Mouse (Mus musculus): ENCODE measurements around the gene Mmd2. TPM values are rescaled to one million over a fixed set of nuclear protein-coding genes. Genes with fewer than 3 reads are reported as not detected.

Gene Mmd2
- polyA plus RNA-seq, 2 experiments from 2014 or later, result not detected

DNA sequence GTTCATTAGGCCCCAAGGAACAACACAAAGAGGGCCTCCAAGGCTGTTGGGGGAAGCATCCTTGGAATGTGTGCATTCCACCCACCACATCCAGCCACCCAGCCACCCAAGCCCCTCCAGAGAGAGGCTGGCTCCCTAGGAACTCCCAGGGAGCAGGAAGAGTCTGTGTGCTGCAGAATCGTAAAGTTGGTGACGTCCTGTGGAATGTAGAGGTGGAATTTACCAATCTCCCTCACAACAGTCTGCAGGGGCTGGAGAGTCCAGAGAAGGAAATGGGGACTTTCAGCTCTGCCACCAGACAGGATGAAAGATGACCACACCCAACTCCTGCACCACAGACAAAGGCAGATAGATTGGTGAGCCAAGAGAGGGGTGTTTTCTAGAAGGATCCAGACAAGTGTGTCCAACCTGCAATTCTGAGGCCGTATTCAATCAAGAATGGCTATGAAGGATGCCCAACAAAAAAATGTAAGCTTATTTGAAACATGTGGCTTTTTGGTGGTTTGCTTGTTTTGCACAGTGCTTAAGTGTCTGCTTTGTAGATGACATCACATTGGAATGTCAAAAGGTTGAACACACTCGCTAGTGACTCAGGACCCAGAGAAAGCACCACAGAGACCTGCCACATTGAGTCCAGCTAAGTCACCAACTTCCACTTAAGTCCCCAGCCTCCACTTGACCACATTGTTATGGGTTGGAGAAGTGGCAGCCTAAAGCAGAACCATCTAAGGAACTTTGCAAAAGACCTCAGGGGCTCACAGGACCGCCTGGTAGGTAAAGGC, 63.4 kb downstream of the Mmd2 start:
- no peak for ATAC-seq

DNA sequence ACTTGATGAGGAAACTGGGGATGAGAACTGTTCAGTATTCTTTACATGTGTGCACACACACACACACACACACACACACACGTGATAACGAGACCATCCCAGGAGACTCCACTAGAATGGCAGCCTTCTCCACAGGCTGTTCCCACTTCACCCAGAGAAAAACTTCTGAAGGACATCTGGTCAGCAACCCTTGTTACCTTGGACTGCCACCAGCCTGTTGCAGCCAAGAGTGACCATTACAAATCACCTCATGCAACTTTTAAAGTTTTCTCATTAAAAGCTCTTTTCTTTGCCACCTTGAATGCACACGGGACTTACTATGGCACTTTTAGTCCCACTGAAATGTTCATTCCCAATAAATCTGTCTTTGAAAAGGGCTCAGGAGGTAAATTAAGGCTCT, 71.3 kb downstream of the Mmd2 start:
- ATAC-seq, result no peak

DNA sequence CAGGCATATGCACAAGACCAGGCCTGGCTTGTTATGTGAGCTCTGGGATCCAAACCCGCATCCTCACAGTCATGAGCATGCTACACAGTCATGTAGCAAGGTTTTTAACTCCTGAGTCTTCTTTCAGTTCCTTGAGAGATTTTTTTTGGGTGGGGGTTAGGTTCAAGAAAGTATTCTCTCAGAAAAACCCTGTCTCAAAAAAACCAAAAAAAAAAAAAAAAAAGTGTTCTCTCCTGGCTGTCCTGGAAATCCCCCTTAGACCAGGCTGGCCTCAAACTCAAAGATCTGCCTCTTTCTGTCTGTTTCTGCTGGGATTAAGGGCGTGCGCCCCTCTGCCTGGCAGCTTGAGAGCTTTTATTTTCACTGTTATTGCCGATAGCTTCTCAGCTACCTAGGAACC, 73.2 kb downstream of the Mmd2 start:
- no peak for ATAC-seq

DNA sequence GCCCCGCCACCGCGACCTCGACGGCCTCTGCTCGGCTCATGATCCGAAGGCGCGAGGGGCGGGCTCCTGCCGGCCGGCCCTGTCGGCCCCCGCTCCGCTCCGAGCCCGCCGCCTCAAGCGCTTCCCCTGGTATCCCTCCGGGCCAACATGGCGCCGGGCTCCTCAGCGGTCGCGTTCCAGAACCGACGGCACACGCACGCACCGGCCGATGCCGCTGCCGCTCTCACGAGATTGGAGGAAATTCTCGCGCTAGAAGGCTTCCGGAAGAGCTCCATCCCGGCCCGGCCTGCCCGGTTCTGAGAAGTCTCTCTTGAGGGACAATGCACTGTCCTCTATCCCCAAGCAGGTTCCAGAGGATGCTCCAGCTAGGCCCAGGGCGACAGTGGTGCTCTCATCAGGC, 78.7 kb downstream of the Mmd2 start, which contains the start of gene Papolb:
Papolb (minus strand) TSS at position 162 of the 400 bp plus-strand sequence.
- no peak for ATAC-seq

DNA sequence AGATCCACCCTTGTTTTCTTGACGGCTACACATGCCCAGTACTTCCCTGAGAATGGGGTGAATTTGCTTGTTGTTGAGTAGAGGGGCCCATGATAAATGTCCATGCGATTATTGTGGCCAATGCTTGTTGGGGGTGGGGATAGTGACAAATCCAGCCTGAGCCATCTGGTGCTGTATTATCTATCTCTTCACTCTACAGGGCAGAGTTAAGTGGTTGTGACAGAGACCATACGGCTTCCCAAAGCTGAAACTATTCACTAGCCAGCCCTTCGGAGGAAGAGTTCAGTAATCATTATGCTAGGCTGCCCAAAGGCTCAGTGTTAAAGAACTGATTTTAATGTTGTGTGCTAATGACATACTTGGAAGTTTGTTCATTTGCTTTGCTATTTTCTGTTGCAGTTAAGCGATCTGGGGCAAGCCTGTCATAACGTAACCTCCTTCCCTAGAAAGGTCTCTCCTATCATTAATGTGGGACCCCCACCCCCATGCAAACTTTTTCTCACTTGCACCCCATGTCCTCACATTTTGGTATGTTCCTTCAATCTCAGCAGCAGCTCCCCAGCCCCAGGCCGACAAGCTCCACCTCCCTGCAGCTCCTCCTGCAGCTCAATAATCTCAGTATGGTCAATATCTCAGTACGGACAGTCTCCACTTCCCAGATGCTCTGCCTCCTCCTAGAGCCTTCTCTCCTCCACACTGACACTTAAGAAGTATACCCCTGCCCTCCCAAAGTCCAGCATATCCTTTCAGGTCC, 83.7 kb downstream of the Mmd2 start:
- ATAC-seq, result no peak

DNA sequence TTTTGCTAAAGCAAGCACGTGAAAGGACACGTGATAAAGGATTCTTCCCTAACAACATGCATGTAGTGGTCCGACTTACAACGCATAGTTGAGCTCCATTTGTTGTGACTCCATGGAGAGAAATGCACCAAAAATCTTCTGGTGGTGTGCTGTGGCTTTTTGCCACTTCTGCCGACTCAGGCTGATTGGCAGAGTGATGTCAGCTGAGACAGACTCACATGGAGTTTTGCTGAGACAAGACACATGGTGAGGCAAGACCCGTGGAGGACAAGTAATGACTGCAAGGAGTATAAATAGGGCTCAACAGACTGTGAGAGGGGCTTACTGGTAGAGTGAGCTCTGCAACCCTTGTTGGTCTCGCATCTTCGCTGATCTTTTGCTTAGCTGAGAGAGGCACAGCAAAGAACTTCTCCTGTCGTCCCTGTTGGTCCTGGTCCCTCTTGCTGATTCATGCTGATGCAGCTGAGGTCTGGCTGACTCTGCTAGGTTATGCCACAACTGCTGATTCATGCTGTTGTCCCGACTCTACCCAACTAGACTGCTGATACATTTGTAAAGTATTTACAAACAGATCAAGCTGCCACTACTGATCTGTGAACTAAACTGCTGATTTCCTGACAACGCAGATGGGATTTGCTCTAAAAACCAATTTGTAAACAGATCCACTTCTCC, 87.3 kb downstream of the Mmd2 start:
- no peak for ATAC-seq

DNA sequence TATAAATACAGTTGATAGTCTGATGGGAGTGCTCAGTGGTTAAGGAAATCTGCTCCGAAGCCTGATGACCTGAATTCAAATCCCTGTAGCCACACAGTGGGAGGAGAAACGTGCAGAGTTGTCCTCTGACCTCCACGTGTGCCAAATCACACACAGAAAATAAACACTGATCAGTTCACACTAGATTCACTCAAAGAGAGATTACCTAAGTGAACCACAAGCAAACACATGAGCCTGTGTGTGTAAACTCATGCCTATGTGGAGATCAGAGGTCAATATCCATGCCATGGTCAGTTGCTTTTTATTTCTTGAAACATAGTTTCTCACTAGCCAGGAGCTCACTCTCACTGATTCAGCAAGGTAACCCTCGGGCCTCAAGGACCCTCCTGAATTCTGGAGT, 88.2 kb downstream of the Mmd2 start:
- no peak for ATAC-seq

DNA sequence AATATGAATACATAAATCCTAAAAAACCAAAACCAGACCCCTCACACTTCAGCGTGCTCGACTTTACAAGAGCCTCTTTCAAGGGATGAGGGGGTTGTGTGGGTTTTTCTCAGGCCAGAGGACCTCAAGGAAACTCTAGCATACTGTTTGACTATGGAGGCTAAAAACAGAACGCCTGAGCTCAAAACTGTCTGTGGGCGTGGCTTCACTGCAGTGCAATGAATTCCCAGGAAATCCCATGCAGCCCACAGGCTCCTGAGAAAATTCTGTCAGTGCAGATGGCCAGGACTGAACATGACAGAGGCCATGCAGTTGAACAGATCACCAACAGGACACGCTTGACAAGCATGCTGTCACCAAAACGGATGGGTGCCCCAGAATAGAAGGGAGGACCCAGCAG, 89.6 kb downstream of the Mmd2 start:
- ATAC-seq, result no peak

Other genes starting within 250 kb of the Mmd2 start
- gene Foxk1, start 207.3 kb downstream of the Mmd2 start, polyA plus RNA-seq (2017; shearing (Covaris generic)), result 10 to 100 TPM in 1 of 2 experiments, 1 to 10 TPM in 1; 8.2 to 13.2 TPM
- gene Ap5z1, start 144.9 kb downstream of the Mmd2 start, polyA plus RNA-seq (2017; shearing (Covaris generic)), result 10 to 100 TPM; 19.5 to 28.9 TPM
- gene Papolb, start 78.7 kb downstream of the Mmd2 start, polyA plus RNA-seq (2017; shearing (Covaris generic)), result not detected
- gene Radil, start 57.7 kb downstream of the Mmd2 start, polyA plus RNA-seq (2017; shearing (Covaris generic)), result not detected
- 10 to 100 TPM; 17.2 to 20.1 TPM for gene Wipi2, start 18.9 kb upstream of the Mmd2 start, polyA plus RNA-seq (2017; shearing (Covaris generic))
- gene Slc29a4, start 83.7 kb upstream of the Mmd2 start, polyA plus RNA-seq (2017; shearing (Covaris generic)), result under 1 TPM in 1 of 2 experiments, not detected in 1; 0.11 TPM
- gene Tnrc18, start 208.9 kb upstream of the Mmd2 start, polyA plus RNA-seq (2017; shearing (Covaris generic)), result 1 to 10 TPM; 2.8 to 3.7 TPM